Mouse (Mus musculus) embryonic fibroblast, embryonic 13.5 days (primary cell): ENCODE data around the gene Osbp2.

ENCODE experiments used
- CTCF ChIP-seq: IDR thresholded peaks from 2 replicates; pipeline ENCODE4 v1.5.1; 2011; ENCODE audit warnings: mild to moderate bottlenecking, control low read depth, low read length, moderate library complexity, borderline replicate concordance; ENCODE audit not compliant: insufficient read depth
- POLR2A ChIP-seq: IDR thresholded peaks from 2 replicates; pipeline ENCODE4 v1.6.1; 2011; ENCODE audit warnings: low read depth, mild to moderate bottlenecking, control low read depth, low read length, moderate library complexity

DNA sequence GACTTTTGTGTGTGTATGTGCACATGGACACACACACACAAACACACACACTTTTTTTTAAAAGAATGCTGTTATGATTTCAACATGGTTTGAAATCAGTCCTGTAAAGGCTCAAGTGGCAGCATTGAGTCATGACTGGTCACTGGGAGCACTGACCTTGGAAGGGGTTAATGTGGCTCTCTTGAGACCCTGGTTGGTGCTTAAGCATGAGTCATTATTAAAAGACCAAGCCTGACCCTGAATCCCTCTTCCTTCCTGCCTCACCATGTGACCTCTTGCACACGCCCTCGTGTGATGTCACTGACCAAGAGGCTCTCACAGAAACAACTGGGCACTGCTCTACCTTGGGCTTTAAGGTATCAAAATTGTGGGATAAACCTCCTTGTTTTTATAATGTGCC is 124.9 kb downstream of the Osbp2 start:
- TF ChIP-seq CTCF (no peak), POLR2A (no peak)
